Mouse (Mus musculus) limb, embryonic 13.5 days (tissue): Measurements from ENCODE around the gene Tnp2. TPM values are rescaled to one million over a fixed set of nuclear protein-coding genes. Genes with fewer than 3 reads are reported as not detected.

Experiments used
- ATAC-seq: fragments of 200-750 bp; cut with Nextera tagmentation; 2 replicates; pipeline ENCODE4 v1.8.0; 2017; ENCODE audit warnings: low read depth, moderate number of reproducible peaks, moderate TSS enrichment; ENCODE audit not compliant: low FRiP score
- H3K27ac ChIP-seq: fragments of 300-500 bp; sonication (generic); 2 replicates; pipeline ENCODE4 v1.5.1; 2015; ENCODE audit warnings: inconsistent platforms, mild to moderate bottlenecking, moderate library complexity
- H3K27me3 ChIP-seq: fragments of 300-500 bp; sonication (generic); 2 replicates; pipeline ENCODE4 v1.6.1; 2015; ENCODE audit warnings: mild to moderate bottlenecking, inconsistent platforms
- H3K36me3 ChIP-seq: fragments of 300-500 bp; sonication (generic); 2 replicates; pipeline ENCODE4 v1.6.1; 2015; ENCODE audit warnings: inconsistent platforms, mild to moderate bottlenecking, moderate library complexity
- H3K4me1 ChIP-seq: fragments of 300-500 bp; sonication (generic); 2 replicates; pipeline ENCODE4 v1.6.1; 2015; ENCODE audit warnings: inconsistent platforms
- H3K4me2 ChIP-seq: fragments of 300-500 bp; sonication (generic); replicated peaks from 2 replicates; pipeline ENCODE4 v1.6.1; 2015; ENCODE audit warnings: inconsistent platforms, mild to moderate bottlenecking, moderate library complexity
- H3K4me3 ChIP-seq: fragments of 300-500 bp; sonication (generic); 2 replicates; pipeline ENCODE4 v1.5.1; 2015; ENCODE audit warnings: moderate library complexity, mild to moderate bottlenecking, inconsistent platforms
- H3K9ac ChIP-seq: fragments of 300-500 bp; sonication (generic); 2 replicates; pipeline ENCODE4 v1.6.1; 2015; ENCODE audit warnings: mild to moderate bottlenecking, inconsistent platforms
- H3K9me3 ChIP-seq: fragments of 300-500 bp; sonication (generic); 2 replicates; pipeline ENCODE4 v1.6.1; 2016; ENCODE audit warnings: inconsistent platforms
- WGBS: fragments of 180-500 bp; shearing (Covaris S2); methylation state at CpG from one replicate; pipeline ENCODE4 v1.1.7; 2015; 5-methylcytosine and 5-hydroxymethylcytosine counted together
- polyA plus RNA-seq: library from polyadenylated mRNA; unstranded; fragments of >200 nt; fragmentation: Nextera tagmentation; extraction: Ambion mirVana; gene quantifications from 2 replicates; pipeline ENCODE4 v1.2.1, GENCODE M21; 2015

Tnp2 gene
- not detected in 2 replicates for polyA plus RNA-seq

DNA sequence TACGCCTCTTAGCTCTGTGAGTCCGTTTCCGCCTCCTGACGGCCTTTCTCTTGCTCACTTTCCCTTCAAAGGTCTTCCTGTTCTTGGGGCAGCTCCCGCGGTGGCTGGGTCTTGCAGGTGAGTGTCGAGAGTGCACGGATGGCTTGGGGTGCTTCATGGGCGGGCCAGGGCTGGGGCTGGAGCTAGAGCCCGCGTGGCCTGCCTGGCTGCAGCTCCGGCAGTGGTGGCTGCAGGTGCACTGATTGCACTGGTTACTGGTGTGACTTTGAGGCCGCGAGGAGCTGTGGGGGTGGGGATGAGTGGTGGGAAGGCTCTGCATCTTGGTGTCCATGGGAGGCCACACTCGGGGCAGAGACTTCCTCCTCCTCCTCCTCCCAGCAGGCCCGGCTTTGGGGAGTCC lies at the start of gene Tnp2:
Gene Tnp2, minus strand, starts transcription at position 390 of the 400 bp plus-strand sequence.
- Histone ChIP-seq H3K4me3 (no peak within 1 kb of the TSS), H3K4me1 (peaks cover 26% of the 10 kb centered on the region), H3K4me2 (no peak within 1 kb of the TSS), H3K9ac (peak within 1 kb of the TSS; percentile 3; the same call in 1 of the 2 replicates), H3K36me3 (no peaks in the 10 kb centered on the region), H3K9me3 (no peaks in the 10 kb centered on the region), H3K27me3 (no peaks in the 10 kb centered on the region), H3K27ac (no peak within 1 kb of the TSS)
- no peak for ATAC-seq
- WGBS: 36% methylated on average over 15 of the region's 16 CpGs

DNA sequence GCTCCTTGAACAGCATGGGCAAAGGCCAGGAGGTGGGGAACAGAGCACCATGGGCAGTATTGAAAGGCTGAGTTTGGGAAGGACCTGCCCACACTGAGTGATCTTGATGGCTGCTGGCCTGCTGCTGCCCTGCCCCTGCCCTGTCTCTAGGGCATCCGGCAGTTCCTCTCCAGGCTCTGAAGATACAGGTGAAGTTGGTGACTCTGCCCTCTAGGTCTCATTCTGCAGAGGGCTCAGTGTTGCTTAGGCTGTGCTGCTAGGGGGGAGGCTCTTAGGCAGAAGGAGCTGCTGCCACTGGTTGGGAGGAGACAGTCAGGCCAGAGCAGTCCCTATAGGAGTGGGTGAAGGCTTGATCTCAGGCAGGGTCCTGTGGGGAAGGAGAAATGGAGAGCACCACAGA lies 49.4 kb upstream of the Tnp2 start:
- WGBS: 80% methylated on average over 1 of the region's 1 CpGs
- Histone ChIP-seq H3K9ac (peak overlapping the region; percentile 43), H3K27ac (peak overlapping the region; percentile 78)

GRCm38 (mm10) chr16:10837250-10837649 lies 48.8 kb upstream of the Tnp2 start:
- Histone ChIP-seq H3K4me3 (no peak overlapping the region), H3K9ac (no peak overlapping the region), H3K4me1 (peaks cover 55% of the 10 kb centered on the region), H3K9me3 (no peaks in the 10 kb centered on the region), H3K27ac (no peak overlapping the region), H3K36me3 (peaks cover 8% of the 10 kb centered on the region; the same call in 1 of the 2 replicates), H3K27me3 (no peaks in the 10 kb centered on the region), H3K4me2 (no peak overlapping the region)
- 88% methylated on average over 3 of the region's 3 CpGs for WGBS
- ATAC-seq: no peak

More for the DNA sequence above, 49.4 kb upstream of the Tnp2 start:
- H3K4me1 ChIP-seq: peaks cover 61% of the 10 kb centered on the region
- peak overlapping the region; percentile 27; the same call in 1 of the 2 replicates for H3K4me2 ChIP-seq
- H3K36me3 ChIP-seq: peaks cover 8% of the 10 kb centered on the region; the same call in 1 of the 2 replicates
- no peaks in the 10 kb centered on the region for H3K9me3 ChIP-seq
- H3K4me3 ChIP-seq: no peak overlapping the region
- no peaks in the 10 kb centered on the region for H3K27me3 ChIP-seq
- ATAC-seq: no peak

- Histone ChIP-seq H3K9me3 (no peaks in the 10 kb centered on the region), H3K4me2 (peak overlapping the region; percentile 83), H3K4me3 (0 out of 2 replicates have a peak overlapping the region, but pooled peaks have one; percentile 87), H3K9ac (no peak overlapping the region), H3K27ac (no peak overlapping the region), H3K36me3 (peaks cover 8% of the 10 kb centered on the region; the same call in 1 of the 2 replicates), H3K27me3 (no peaks in the 10 kb centered on the region), H3K4me1 (peaks cover 53% of the 10 kb centered on the region)
- ATAC-seq: no peak
- 86% methylated on average over 3 of the region's 3 CpGs for WGBS
These were observed 47.9 kb upstream of the Tnp2 start for GRCm38 (mm10) chr16:10836388-10836787.

GRCm38 (mm10) chr16:10834911-10835587 lies 46.6 kb upstream of the Tnp2 start, which contains the start of gene Rmi2:
Rmi2 (plus strand) TSS chr16:10835059.
- Histone ChIP-seq H3K27me3 (no peaks in the 10 kb centered on the region), H3K9me3 (no peaks in the 10 kb centered on the region), H3K4me2 (peak within 1 kb of the TSS; percentile 83), H3K4me3 (peak within 1 kb of the TSS; percentile 87), H3K36me3 (no peaks in the 10 kb centered on the region), H3K9ac (peak within 1 kb of the TSS; percentile 85), H3K27ac (peak within 1 kb of the TSS; percentile 90), H3K4me1 (peaks cover 51% of the 10 kb centered on the region)
- under 1% methylated on average over 47 of the region's 69 CpGs for WGBS
- ATAC-seq: peak; percentile 92

DNA sequence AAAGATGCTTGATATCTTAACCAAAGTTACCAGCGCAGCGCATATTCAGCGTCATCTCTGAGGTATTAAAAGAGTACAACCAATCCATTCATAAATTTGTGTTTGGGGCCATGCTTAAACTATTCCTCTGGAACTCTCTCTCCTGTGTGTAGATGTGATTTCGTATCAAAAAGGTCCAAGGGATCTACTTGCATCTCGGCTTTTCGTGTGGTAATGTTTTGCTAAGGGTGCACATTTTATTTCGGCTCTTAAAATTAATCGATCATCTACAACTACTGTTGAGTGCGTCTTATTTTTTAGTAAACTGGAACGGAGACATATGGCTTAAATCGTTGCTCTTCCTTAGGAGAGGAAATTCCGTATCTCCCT lies 46.1 kb upstream of the Tnp2 start:
- WGBS: 10% methylated on average over 12 of the region's 12 CpGs

DNA sequence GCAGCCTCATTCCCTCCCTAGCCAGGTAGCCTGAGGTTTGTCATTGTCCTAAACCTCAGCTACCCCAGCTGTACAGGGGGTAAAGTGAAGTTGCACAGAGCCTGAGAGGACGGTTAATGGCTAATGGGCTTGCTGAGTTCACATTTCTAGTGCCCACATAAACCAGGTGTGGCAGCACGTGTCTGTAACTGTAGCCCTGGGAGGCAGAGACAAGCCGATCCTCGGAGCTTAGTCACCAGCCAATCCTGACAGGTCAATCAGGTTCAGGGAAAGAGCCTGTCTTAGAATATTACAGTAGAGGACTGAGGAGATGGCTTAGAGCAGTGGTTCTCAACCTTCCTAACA lies 40.0 kb upstream of the Tnp2 start:
- Histone ChIP-seq H3K4me3 (no peak overlapping the region), H3K9me3 (0 out of 2 replicates have a peak, but pooled peaks cover under 1% of the 10 kb centered on the region), H3K9ac (no peak overlapping the region), H3K27ac (no peak overlapping the region), H3K4me2 (no peak overlapping the region), H3K27me3 (no peaks in the 10 kb centered on the region), H3K36me3 (no peaks in the 10 kb centered on the region), H3K4me1 (peaks cover 25% of the 10 kb centered on the region)
- WGBS: 42% methylated on average over 4 of the region's 4 CpGs
- ATAC-seq: no peak

More for the DNA sequence above, 46.1 kb upstream of the Tnp2 start:
- H3K27ac ChIP-seq: no peak overlapping the region
- peaks cover 46% of the 10 kb centered on the region for H3K4me1 ChIP-seq
- H3K4me2 ChIP-seq: peak overlapping the region; percentile 83
- no peaks in the 10 kb centered on the region for H3K36me3 ChIP-seq
- no peak for ATAC-seq
- no peaks in the 10 kb centered on the region for H3K27me3 ChIP-seq
- no peaks in the 10 kb centered on the region for H3K9me3 ChIP-seq
- peak overlapping the region; percentile 87 for H3K4me3 ChIP-seq
- 0 out of 2 replicates have a peak overlapping the region, but pooled peaks have one; percentile 43 for H3K9ac ChIP-seq

DNA sequence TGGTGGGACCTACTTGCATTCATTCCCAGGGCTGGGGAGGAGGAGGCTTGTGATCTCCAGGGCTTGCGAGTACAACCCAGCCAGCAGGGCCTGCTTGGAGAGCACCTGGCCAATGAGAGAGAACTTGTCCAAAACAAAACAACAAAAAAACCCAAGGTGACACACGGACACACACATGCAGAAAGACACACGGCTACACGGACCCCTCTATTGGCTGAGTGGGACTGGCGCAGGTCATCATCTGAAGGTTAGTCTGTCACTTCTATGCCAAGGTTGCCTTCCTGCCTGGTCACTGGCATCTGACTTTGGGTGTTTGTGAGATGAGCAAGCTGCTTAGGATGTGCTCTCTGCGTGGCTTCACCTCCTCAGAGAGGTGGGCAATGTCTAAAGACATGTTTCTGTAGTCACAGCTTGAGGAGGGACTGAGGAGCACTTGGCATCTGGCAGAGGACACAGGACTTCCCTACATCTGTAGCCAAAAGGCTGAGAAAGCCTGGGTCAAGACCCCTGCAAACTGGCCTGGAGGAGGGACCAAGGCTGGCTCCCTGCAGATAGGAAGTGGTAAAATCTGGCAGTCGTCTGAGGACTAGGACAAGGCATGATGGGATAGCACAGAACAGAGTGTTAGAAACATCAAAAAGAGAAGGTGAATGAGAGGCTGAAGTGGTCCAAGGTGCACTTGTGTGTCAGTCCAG lies 39.5 kb upstream of the Tnp2 start:
- ATAC-seq: no peak
- Histone ChIP-seq H3K27me3 (no peaks in the 10 kb centered on the region), H3K36me3 (no peaks in the 10 kb centered on the region), H3K27ac (no peak overlapping the region), H3K9me3 (0 out of 2 replicates have a peak, but pooled peaks cover 3% of the 10 kb centered on the region), H3K9ac (no peak overlapping the region), H3K4me1 (peaks cover 25% of the 10 kb centered on the region), H3K4me2 (no peak overlapping the region), H3K4me3 (no peak overlapping the region)
- WGBS: 78% methylated on average over 7 of the region's 7 CpGs

DNA sequence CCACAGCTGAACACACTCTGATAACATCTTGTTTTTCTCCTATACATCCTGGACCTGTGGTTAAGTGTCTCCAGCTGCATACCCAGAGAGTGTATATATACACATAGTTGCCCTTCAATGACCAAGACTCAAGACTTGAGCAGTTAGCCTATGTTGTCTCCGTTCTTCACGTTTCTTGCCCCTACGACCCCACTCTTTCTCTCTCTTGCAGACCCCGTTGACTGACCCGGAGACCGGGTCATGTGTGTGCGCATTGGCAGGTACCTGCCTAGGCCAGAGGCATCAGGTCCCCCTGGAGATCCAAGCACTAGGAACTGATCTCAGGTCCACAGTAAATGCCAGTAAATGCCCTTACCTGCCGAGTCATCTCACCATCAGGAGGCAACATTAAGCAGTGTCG lies 38.8 kb upstream of the Tnp2 start:
- H3K4me2 ChIP-seq: no peak overlapping the region
- H3K9me3 ChIP-seq: 0 out of 2 replicates have a peak, but pooled peaks cover 3% of the 10 kb centered on the region
- no peaks in the 10 kb centered on the region for H3K27me3 ChIP-seq
- no peak for ATAC-seq
- 93% methylated on average over 9 of the region's 9 CpGs for WGBS
- no peak overlapping the region for H3K27ac ChIP-seq
- peaks cover 25% of the 10 kb centered on the region for H3K4me1 ChIP-seq
- no peaks in the 10 kb centered on the region for H3K36me3 ChIP-seq
- no peak overlapping the region for H3K4me3 ChIP-seq
- no peak overlapping the region for H3K9ac ChIP-seq

- H3K4me3 ChIP-seq: no peak overlapping the region
- H3K36me3 ChIP-seq: no peaks in the 10 kb centered on the region
- no peaks in the 10 kb centered on the region for H3K27me3 ChIP-seq
- H3K9ac ChIP-seq: no peak overlapping the region
- 0 out of 2 replicates have a peak, but pooled peaks cover 3% of the 10 kb centered on the region for H3K9me3 ChIP-seq
- peak; percentile 58; the same call in 1 of the 2 replicates for ATAC-seq
- H3K27ac ChIP-seq: peak overlapping the region; percentile 28; the same call in 1 of the 2 replicates
- 54% methylated on average over 4 of the region's 4 CpGs for WGBS
- peaks cover 33% of the 10 kb centered on the region for H3K4me1 ChIP-seq
- no peak overlapping the region for H3K4me2 ChIP-seq
These were observed 37.4 kb upstream of the Tnp2 start for GRCm38 (mm10) chr16:10825840-10826239.

GRCm38 (mm10) chr16:10824536-10824935 lies 36.1 kb upstream of the Tnp2 start:
- Histone ChIP-seq H3K4me3 (no peak overlapping the region), H3K36me3 (no peaks in the 10 kb centered on the region), H3K9ac (no peak overlapping the region), H3K4me1 (peaks cover 34% of the 10 kb centered on the region), H3K27me3 (no peaks in the 10 kb centered on the region), H3K9me3 (0 out of 2 replicates have a peak, but pooled peaks cover 3% of the 10 kb centered on the region), H3K27ac (no peak overlapping the region), H3K4me2 (no peak overlapping the region)
- ATAC-seq: no peak
- WGBS: 92% methylated on average over 1 of the region's 1 CpGs

GRCm38 (mm10) chr16:10821387-10821786 lies 32.9 kb upstream of the Tnp2 start:
- Histone ChIP-seq H3K9me3 (0 out of 2 replicates have a peak, but pooled peaks cover 3% of the 10 kb centered on the region), H3K27ac (no peak overlapping the region), H3K4me1 (peaks cover 25% of the 10 kb centered on the region), H3K27me3 (no peaks in the 10 kb centered on the region), H3K9ac (no peak overlapping the region), H3K36me3 (no peaks in the 10 kb centered on the region), H3K4me3 (no peak overlapping the region), H3K4me2 (no peak overlapping the region)
- ATAC-seq: no peak
- 37% methylated on average over 4 of the region's 4 CpGs for WGBS
